Mouse (Mus musculus) thymus, postnatal 10 days (tissue): Measurements from ENCODE around the gene Atp8a1.
A peak's percentile ranks its signal among the peaks of the same experiment; 100 is the strongest.

ENCODE experiments used
- DNase-seq, 2 experiments: peaks; one replicate each; pipeline ENCODE4 v3.0.0; 2021; ENCODE audit warnings: low spot score in 2 of 2

Gene Atp8a1

DNA sequence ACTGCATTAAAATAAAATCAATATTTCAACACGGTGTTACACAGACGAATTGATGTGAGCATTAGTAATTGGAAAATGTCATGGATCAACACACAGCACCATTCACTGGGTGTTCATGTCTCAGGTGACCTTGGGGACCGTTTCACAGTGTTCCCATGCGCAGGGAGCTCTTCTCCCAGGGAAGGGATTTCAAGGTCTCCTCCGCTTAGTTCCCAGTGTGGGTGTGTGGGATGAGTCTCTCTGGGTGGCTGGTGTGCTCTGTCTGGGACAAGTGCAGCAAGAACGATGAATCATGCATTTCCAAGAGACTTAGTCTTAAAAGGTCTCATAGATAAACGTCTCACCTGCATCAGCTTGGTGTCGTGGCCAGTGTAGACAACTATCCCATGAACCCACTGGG, 78.5 kb downstream of the Atp8a1 start:
- DNase-seq: no peak

DNA sequence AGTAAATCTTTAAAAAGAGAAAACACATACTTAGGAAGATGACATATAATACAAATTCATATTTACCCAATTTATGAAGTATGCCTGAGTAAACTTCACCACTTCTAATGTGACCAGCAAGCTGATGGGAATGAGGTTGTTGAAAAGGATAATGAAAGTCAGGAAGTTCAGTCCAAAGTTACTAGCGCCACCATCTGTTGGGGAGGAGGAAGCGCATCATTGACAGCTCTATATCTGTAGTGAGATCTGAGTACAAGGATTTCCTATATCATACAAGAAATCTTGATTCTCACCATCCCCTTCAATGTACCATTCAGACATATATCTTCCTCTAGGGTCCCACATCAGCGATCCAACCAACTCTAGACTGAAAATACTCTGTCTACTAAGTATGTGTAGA, 82.4 kb downstream of the Atp8a1 start:
- DNase-seq: no peak

DNA sequence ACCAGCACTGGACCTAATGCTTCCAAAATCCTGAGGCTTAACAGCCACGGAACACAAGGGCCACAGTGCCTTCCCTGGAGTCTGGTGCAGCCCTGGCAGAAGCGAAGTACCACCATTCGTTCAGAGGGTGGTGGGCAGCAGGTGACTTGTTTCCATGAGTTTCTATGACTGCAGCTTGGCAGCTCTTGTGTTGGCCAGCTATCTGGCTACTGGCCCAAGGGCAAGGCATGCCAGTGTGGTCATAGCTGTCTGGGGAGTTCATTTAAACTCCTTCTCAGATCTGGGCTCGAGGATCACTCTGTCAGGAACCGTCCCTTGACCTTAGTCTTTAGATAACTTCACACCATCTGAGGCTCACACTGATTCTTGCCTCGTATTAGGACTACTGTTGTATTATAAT, 89.1 kb downstream of the Atp8a1 start:
- no peak for DNase-seq

- peak in 1 of 2 experiments; percentile 35 for DNase-seq
Measured at GRCm38 (mm10) chr5:67756138-67756537, 91.1 kb downstream of the Atp8a1 start.

DNA sequence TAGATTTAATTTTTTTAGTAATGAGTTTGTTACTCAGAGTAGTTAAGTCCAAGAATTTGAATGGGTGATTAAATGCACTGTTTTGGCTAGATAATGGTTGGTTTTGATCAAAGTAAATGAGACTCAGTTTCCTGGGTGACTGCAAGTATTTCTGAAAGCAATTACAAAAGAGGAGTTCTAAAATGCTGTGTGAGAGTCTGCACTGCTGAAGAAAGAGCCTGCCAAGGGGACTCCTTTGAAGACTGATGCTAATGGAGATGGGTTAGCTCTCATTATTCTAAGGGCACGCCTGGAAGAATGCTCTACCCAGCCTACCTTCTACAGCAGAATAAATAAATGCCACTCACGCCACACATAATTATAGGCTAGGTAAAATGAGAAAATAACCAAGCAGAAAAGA, 94.2 kb downstream of the Atp8a1 start:
- no peak for DNase-seq

- no peak for DNase-seq
Measured at GRCm38 (mm10) chr5:67752629-67753028, 94.6 kb downstream of the Atp8a1 start.

GRCm38 (mm10) chr5:67752007-67752406, 95.2 kb downstream of the Atp8a1 start:
- no peak for DNase-seq

DNA sequence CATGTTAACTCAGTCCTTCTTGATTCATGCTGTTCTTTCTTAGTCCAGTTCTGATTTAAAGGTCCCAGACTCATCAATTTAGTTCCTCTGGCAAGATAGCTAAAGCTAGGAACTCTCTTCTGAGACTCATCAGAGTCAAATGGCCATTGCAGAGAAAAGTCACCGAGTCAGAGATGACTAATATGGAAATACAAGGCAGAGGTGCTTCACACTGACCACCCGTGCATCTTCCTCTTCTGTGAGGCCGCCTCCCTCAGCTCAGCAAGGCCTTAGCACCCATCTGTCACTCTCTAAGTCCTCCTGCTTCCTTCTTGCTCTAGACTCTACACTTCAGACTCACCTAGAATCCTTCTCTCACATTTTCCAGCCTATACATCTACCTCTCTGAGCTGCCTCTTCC, 108.0 kb downstream of the Atp8a1 start:
- DNase-seq: no peak

DNA sequence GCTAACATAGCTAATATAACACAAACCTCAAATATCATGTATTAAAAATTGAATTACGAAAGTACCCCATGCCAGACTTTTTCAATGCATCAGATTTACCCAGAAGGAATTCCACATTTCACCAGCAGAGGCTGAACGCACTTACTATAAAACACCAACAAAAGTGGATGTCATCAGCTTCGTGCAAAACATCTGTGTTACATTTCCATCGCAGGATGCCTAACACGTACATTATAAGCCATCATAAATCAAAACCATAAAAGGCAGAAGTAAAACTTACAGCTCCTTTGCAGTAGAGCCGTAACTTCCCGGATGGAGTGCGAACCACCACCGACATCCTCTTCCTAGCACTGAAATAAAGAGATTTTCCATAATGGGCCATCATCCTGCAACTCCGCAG, 109.1 kb downstream of the Atp8a1 start:
- no peak for DNase-seq

DNA sequence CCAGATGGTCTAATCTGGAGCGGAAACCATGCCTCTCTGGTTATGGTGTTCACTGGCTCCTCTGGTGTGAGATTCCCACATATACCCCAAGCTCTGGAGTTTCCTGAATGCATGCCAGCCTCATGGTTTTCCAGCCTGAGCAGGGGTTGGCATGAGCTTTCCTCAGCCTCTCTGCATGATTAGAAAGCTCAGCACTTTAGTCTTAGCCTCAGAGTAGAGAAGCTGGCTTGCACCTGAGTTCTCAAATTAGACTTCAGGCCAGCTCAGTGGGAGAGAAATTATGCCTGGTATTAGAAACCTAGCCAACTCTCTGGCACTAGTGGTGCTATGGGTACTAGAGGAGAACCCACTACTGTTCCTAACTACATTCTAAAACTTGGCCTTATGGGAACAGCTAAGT, 111.5 kb downstream of the Atp8a1 start:
- no peak for DNase-seq

DNA sequence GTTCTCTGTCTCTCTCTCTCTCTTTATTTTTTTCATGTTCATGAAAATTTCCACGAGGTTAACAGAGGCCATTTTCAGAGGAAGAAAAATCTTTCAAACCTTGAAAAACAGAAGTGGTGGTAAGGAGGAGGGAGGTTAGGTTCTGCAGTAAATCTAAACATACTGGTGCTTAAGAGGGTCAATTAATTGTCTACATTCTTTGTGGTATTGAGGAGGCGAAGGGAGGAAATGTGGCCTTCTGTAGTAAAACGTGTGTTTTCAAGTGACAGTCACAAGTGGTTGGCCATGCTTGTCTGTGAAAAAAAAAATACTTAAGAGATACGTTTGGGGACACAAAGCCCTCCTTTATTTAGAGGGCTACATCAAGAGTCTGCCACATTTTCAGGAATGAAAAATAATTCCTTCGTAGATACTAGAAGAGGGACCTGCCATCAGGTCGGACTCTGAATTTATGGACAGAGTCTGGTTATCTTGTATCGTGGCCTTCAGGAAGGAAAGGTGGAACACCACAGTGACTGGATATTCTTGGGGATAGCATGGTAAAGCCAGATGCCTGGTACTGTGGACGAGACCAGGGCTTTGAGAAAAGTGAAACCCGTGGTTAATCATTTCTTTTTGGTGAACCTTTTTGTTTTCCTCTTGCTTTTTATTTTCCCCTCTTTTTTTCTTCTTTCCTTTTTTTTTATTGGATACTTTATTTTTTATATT, 113.5 kb downstream of the Atp8a1 start:
- DNase-seq: no peak

GRCm38 (mm10) chr5:67733150-67733549, 114.1 kb downstream of the Atp8a1 start:
- no peak for DNase-seq

- no peak for DNase-seq
Measured at GRCm38 (mm10) chr5:67727755-67728154, 119.5 kb downstream of the Atp8a1 start.

- DNase-seq: no peak
Measured at GRCm38 (mm10) chr5:67726810-67727209, 120.4 kb downstream of the Atp8a1 start.

DNA sequence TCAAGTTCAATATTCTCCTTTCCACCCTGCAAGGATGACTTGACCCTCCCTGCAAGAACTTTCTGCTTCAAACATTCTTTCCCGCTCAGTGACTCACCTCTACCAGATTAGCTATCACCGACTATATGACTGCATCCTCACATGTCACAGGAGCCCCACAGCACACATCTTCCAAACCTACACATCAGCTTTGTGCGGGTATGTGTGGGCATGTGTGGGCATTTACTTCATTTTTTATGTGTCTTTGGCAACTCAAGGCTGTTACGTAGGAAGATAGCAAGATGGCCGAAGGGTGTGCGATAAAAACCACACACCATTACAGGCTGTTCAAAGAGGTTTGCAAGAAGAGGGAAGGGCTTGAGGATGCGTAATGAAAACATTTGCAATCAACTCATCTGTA, 145.6 kb downstream of the Atp8a1 start:
- DNase-seq: no peak

GRCm38 (mm10) chr5:67699418-67699817, 147.8 kb downstream of the Atp8a1 start:
- no peak for DNase-seq

- no peak for DNase-seq
Measured at GRCm38 (mm10) chr5:67698176-67698575, 149.1 kb downstream of the Atp8a1 start.

- DNase-seq: no peak
Measured at GRCm38 (mm10) chr5:67696741-67697596, 150.3 kb downstream of the Atp8a1 start.

DNA sequence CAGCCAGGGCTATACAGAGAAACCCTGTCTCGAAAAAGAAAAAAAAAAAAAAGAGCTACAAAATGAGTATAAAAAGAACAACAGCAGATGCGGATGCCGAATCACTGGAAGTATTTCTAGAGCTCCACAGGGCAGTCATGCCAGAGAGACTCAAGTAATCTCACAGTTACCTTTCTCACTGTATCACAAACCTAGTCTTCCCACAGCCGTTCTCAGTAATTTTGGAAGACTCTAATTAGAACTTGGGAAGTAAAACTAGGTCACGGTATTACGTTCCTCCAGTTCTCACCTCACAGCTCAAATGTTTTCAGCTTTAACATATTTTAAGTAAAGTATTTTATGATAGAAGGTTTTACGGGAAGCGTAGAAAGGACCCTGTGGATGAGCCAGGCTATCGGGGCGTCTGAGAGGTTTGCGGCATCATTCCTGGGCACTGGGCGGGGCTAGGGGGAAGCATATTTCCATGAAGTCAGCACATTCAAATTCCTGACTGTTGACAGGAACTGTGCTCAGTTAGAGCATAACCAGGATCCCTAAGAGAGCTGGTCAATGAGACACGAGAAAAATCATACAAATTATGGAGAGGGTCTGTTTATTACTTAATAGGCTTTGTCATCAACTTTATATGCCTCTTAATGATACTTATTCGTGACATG, 152.1 kb downstream of the Atp8a1 start:
- DNase-seq: no peak

DNA sequence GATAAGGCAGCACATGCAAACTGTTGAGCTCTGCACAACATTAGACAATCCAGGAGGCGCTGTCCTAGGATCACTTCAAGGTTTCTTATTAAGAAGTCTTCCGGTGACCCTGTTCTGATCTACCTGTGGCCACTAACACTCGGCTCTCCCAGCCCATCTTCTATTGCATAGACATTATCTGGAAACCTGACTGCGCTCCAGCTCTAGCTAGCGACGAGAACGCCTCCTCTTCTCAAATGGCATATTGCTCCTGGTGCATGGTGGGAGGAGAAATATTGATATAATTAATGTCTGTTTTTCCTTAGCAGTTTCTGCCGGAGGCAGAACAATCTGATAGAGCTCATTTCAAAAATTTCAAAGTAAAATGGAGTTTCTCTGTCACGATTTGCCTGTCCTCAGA, 156.9 kb downstream of the Atp8a1 start:
- DNase-seq: no peak

GRCm38 (mm10) chr5:67688001-67688400, 159.2 kb downstream of the Atp8a1 start:
- no peak for DNase-seq

GRCm38 (mm10) chr5:67685906-67686305, 161.3 kb downstream of the Atp8a1 start:
- no peak for DNase-seq

DNA sequence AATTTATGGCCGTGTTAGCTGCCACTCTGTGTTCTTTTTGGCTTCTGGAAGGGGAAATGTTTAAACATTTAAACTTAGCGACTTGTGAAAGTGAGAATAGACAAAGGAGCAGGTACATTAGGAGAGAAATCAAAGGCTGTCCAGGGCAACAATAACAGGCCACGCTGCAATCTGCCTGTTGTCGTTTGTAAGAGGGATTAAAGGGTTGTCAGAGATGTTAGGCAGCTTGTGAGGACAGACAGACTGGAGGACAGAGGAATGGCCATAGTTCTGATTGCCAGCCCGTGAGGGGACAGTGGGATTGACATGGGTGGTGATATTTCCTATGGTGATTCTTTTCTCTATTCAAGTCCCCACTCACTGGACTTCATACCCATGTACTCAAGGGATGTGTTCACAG, 161.8 kb downstream of the Atp8a1 start:
- no peak for DNase-seq
